Mouse (Mus musculus) urinary bladder, adult 18-20 months (tissue): ENCODE results near the gene Omg.

Experiments
- DNase-seq, 2 experiments: peaks; one replicate each; pipeline ENCODE4 v3.0.0; 2022; ENCODE audit warnings: low spot score in 2 of 2, mixed read lengths in 2 of 2

Omg gene

GRCm38 (mm10) chr11:79503845-79504244, at the start of gene Omg:
Gene Omg (minus strand): TSS chr11:79504084.
- DNase-seq = no peak

- no peak for DNase-seq
Measured at GRCm38 (mm10) chr11:79552622-79553021, 48.7 kb upstream of the Omg start.

- DNase-seq = no peak
Measured at GRCm38 (mm10) chr11:79536293-79536692, 32.4 kb upstream of the Omg start.

GRCm38 (mm10) chr11:79535554-79535953, 31.7 kb upstream of the Omg start:
- no peak for DNase-seq

- no peak for DNase-seq
Measured at GRCm38 (mm10) chr11:79533950-79534690, 30.2 kb upstream of the Omg start.

- DNase-seq = no peak
Measured at GRCm38 (mm10) chr11:79533311-79533710, 29.4 kb upstream of the Omg start.

- DNase-seq = no peak
Measured at GRCm38 (mm10) chr11:79531485-79531884, 27.6 kb upstream of the Omg start.

- DNase-seq = no peak
Measured at GRCm38 (mm10) chr11:79530774-79531173, 26.9 kb upstream of the Omg start.

- no peak for DNase-seq
Measured at GRCm38 (mm10) chr11:79530333-79530761, 26.5 kb upstream of the Omg start, which contains the start of the genes Evi2 and Evi2a. Gene Evi2 (minus strand): TSS chr11:79530589. Gene Evi2a (minus strand): TSS chr11:79530609.

GRCm38 (mm10) chr11:79529736-79530135, 25.9 kb upstream of the Omg start:
- no peak for DNase-seq

- DNase-seq = no peak
Measured at GRCm38 (mm10) chr11:79529226-79529625, 25.3 kb upstream of the Omg start.

- no peak for DNase-seq
Measured at GRCm38 (mm10) chr11:79528601-79529000, 24.7 kb upstream of the Omg start.

GRCm38 (mm10) chr11:79527739-79528384, 24.0 kb upstream of the Omg start:
- no peak for DNase-seq

- DNase-seq = no peak
Measured at GRCm38 (mm10) chr11:79527015-79527738, 23.3 kb upstream of the Omg start.

- no peak for DNase-seq
Measured at GRCm38 (mm10) chr11:79526549-79526948, 22.7 kb upstream of the Omg start.

- no peak for DNase-seq
Measured at GRCm38 (mm10) chr11:79524310-79524575, 20.4 kb upstream of the Omg start.

- DNase-seq = no peak
Measured at GRCm38 (mm10) chr11:79523560-79524309, 19.9 kb upstream of the Omg start, which contains the start of gene Evi2b. Gene Evi2b (minus strand): TSS chr11:79523762.

- no peak for DNase-seq
Measured at GRCm38 (mm10) chr11:79522944-79523343, 19.1 kb upstream of the Omg start.

GRCm38 (mm10) chr11:79521930-79522329, 18.0 kb upstream of the Omg start:
- no peak for DNase-seq

GRCm38 (mm10) chr11:79520772-79521171, 16.9 kb upstream of the Omg start:
- no peak for DNase-seq

GRCm38 (mm10) chr11:79519878-79520291, 16.0 kb upstream of the Omg start:
- no peak for DNase-seq

GRCm38 (mm10) chr11:79519299-79519698, 15.4 kb upstream of the Omg start:
- no peak for DNase-seq
